Mouse (Mus musculus) embryonic facial prominence, embryonic 11.5 days (tissue): ENCODE measurements around the gene Ctbs. TPM values are rescaled to one million over a fixed set of nuclear protein-coding genes. Genes with fewer than 3 reads are reported as not detected.

Experiments
- ATAC-seq: fragments of 200-750 bp; cut with Nextera tagmentation; replicated peaks from 2 replicates; pipeline ENCODE4 v1.8.0; 2017; ENCODE audit warnings: low read depth; ENCODE audit not compliant: insufficient number of reproducible peaks, low FRiP score, low TSS enrichment
- DNase-seq: peaks from one replicate; pipeline ENCODE4 v3.0.0-alpha.2; 2015; ENCODE audit warnings: low spot score
- H3K27ac ChIP-seq: fragments of 300-500 bp; sonication (generic); replicated peaks from 2 replicates; pipeline ENCODE4 v1.5.1; 2014; ENCODE audit warnings: mild to moderate bottlenecking, low read depth, low read length, control low read depth
- H3K27me3 ChIP-seq: fragments of 300-500 bp; sonication (generic); 2 replicates; pipeline ENCODE4 v1.6.1; 2014; ENCODE audit warnings: mild to moderate bottlenecking, low read length, moderate library complexity, mixed read lengths; ENCODE audit not compliant: control insufficient read depth, insufficient read depth
- H3K36me3 ChIP-seq: fragments of 300-500 bp; sonication (generic); replicated peaks from 2 replicates; pipeline ENCODE4 v1.6.1; 2014; ENCODE audit warnings: low read depth, mild to moderate bottlenecking, low read length, moderate library complexity, mixed read lengths; ENCODE audit not compliant: control insufficient read depth, insufficient read depth
- H3K4me1 ChIP-seq: fragments of 300-500 bp; sonication (generic); 2 replicates; pipeline ENCODE4 v1.6.1; 2014; ENCODE audit warnings: low read length, mixed read lengths; ENCODE audit not compliant: control insufficient read depth, insufficient read depth
- H3K4me2 ChIP-seq: fragments of 300-500 bp; sonication (generic); 2 replicates; pipeline ENCODE4 v1.6.1; 2014; ENCODE audit warnings: low read depth, mild to moderate bottlenecking, control low read depth, low read length, moderate library complexity
- H3K4me3 ChIP-seq: fragments of 300-500 bp; sonication (generic); 2 replicates; pipeline ENCODE4 v1.5.1; 2014; ENCODE audit warnings: low read depth, low read length, control low read depth
- H3K9ac ChIP-seq: fragments of 300-500 bp; sonication (generic); replicated peaks from 2 replicates; pipeline ENCODE4 v1.6.1; 2014; ENCODE audit warnings: mild to moderate bottlenecking, control low read depth, low read length
- H3K9me3 ChIP-seq: fragments of 300-500 bp; sonication (generic); replicated peaks from 2 replicates; pipeline ENCODE4 v1.6.1; 2016; ENCODE audit warnings: mild to moderate bottlenecking, low read length, inconsistent platforms, mixed read lengths; ENCODE audit not compliant: control insufficient read depth
- WGBS: fragments of 180-500 bp; shearing (Covaris S2); extraction: QIAGEN DNeasy Blood & Tissue Kit; methylation state at CpG from one replicate; pipeline ENCODE4 v1.1.7; 2014; 5-methylcytosine and 5-hydroxymethylcytosine counted together
- polyA plus RNA-seq: library from polyadenylated mRNA; unstranded; fragments of >200 nt; fragmentation: Nextera tagmentation; extraction: Ambion mirVana; gene quantifications from 2 replicates; pipeline ENCODE4 v1.2.1, GENCODE M21; 2014

The Ctbs gene
- polyA plus RNA-seq, 1 experiment from 2014 or later = 6.7 TPM

GRCm38 (mm10) chr3:146412008-146412407 lies 37.6 kb upstream of the Ctbs start:
- Histone ChIP-seq H3K4me1 (no peaks in the 10 kb centered on the region), H3K9me3 (no peaks in the 10 kb centered on the region), H3K36me3 (no peaks in the 10 kb centered on the region), H3K27ac (no peak overlapping the region), H3K4me2 (no peak overlapping the region), H3K9ac (no peak overlapping the region), H3K27me3 (no peaks in the 10 kb centered on the region), H3K4me3 (no peak overlapping the region)
- DNase-seq (no peak), ATAC-seq (no peak)
- WGBS = 92% methylated on average over 2 of the region's 2 CpGs

GRCm38 (mm10) chr3:146412480-146412879 lies 37.1 kb upstream of the Ctbs start:
- H3K4me1 ChIP-seq = no peaks in the 10 kb centered on the region
- WGBS = 92% methylated on average over 7 of the region's 7 CpGs
- no peak overlapping the region for H3K4me2 ChIP-seq
- no peaks in the 10 kb centered on the region for H3K27me3 ChIP-seq
- no peak overlapping the region for H3K4me3 ChIP-seq
- ATAC-seq (no peak), DNase-seq (no peak)
- H3K27ac ChIP-seq = no peak overlapping the region
- no peaks in the 10 kb centered on the region for H3K36me3 ChIP-seq
- no peaks in the 10 kb centered on the region for H3K9me3 ChIP-seq
- no peak overlapping the region for H3K9ac ChIP-seq

- Histone ChIP-seq H3K9ac (no peak overlapping the region), H3K36me3 (no peaks in the 10 kb centered on the region), H3K4me3 (no peak overlapping the region), H3K4me2 (no peak overlapping the region), H3K9me3 (no peaks in the 10 kb centered on the region), H3K27me3 (no peaks in the 10 kb centered on the region), H3K4me1 (no peaks in the 10 kb centered on the region), H3K27ac (no peak overlapping the region)
- ATAC-seq (no peak), DNase-seq (no peak)
- WGBS = 90% methylated on average over 13 of the region's 13 CpGs
These were observed 36.6 kb upstream of the Ctbs start for GRCm38 (mm10) chr3:146413016-146413415.

- 90% methylated on average over 4 of the region's 4 CpGs for WGBS
These were observed 35.6 kb upstream of the Ctbs start for GRCm38 (mm10) chr3:146413992-146414391.

GRCm38 (mm10) chr3:146414555-146414954 lies 35.0 kb upstream of the Ctbs start:
- no peak for ATAC-seq
- H3K4me2 ChIP-seq = no peak overlapping the region
- no peak overlapping the region for H3K4me3 ChIP-seq
- no peaks in the 10 kb centered on the region for H3K9me3 ChIP-seq
- DNase-seq = no peak
- no peak overlapping the region for H3K27ac ChIP-seq
- WGBS = 92% methylated on average over 12 of the region's 12 CpGs
- no peaks in the 10 kb centered on the region for H3K27me3 ChIP-seq
- H3K9ac ChIP-seq = no peak overlapping the region
- no peaks in the 10 kb centered on the region for H3K4me1 ChIP-seq
- H3K36me3 ChIP-seq = no peaks in the 10 kb centered on the region; the same call in 1 of the 2 replicates

More at GRCm38 (mm10) chr3:146413992-146414391, 35.6 kb upstream of the Ctbs start:
- no peaks in the 10 kb centered on the region for H3K36me3 ChIP-seq
- H3K4me3 ChIP-seq = no peak overlapping the region
- no peaks in the 10 kb centered on the region for H3K9me3 ChIP-seq
- no peak overlapping the region for H3K9ac ChIP-seq
- H3K27ac ChIP-seq = no peak overlapping the region
- no peaks in the 10 kb centered on the region for H3K27me3 ChIP-seq
- ATAC-seq (no peak), DNase-seq (no peak)
- H3K4me2 ChIP-seq = no peak overlapping the region
- H3K4me1 ChIP-seq = no peaks in the 10 kb centered on the region

- Histone ChIP-seq H3K27me3 (no peaks in the 10 kb centered on the region), H3K36me3 (no peaks in the 10 kb centered on the region; the same call in 1 of the 2 replicates), H3K4me3 (no peak overlapping the region), H3K27ac (no peak overlapping the region), H3K9ac (no peak overlapping the region), H3K4me1 (no peaks in the 10 kb centered on the region), H3K9me3 (no peaks in the 10 kb centered on the region), H3K4me2 (no peak overlapping the region)
- 97% methylated on average over 8 of the region's 8 CpGs for WGBS
- DNase-seq (no peak), ATAC-seq (no peak)
These were observed 31.7 kb upstream of the Ctbs start for GRCm38 (mm10) chr3:146417873-146418272.

GRCm38 (mm10) chr3:146418901-146419300 lies 30.7 kb upstream of the Ctbs start:
- DNase-seq = no peak
- Histone ChIP-seq H3K4me1 (no peaks in the 10 kb centered on the region), H3K4me2 (no peak overlapping the region), H3K9me3 (no peaks in the 10 kb centered on the region), H3K4me3 (no peak overlapping the region), H3K9ac (no peak overlapping the region), H3K27me3 (no peaks in the 10 kb centered on the region), H3K27ac (no peak overlapping the region), H3K36me3 (no peaks in the 10 kb centered on the region; the same call in 1 of the 2 replicates)
- ATAC-seq = no peak
- WGBS = 83% methylated on average over 7 of the region's 7 CpGs

- ATAC-seq = no peak
- WGBS = 88% methylated on average over 9 of the region's 9 CpGs
- Histone ChIP-seq H3K27ac (no peak overlapping the region), H3K36me3 (no peaks in the 10 kb centered on the region; the same call in 1 of the 2 replicates), H3K4me3 (no peak overlapping the region), H3K4me1 (no peaks in the 10 kb centered on the region), H3K4me2 (no peak overlapping the region), H3K9ac (no peak overlapping the region), H3K27me3 (no peaks in the 10 kb centered on the region), H3K9me3 (no peaks in the 10 kb centered on the region)
- no peak for DNase-seq
These were observed 30.1 kb upstream of the Ctbs start for GRCm38 (mm10) chr3:146419534-146419933.
